Mouse (Mus musculus) gastrocnemius, postnatal 10 days (tissue): ENCODE data around the gene Ufc1. TPM values are rescaled to one million over a fixed set of nuclear protein-coding genes. Genes with fewer than 3 reads are reported as not detected.
"Not testable (repeated sequence)": the region's sequence is repeated elsewhere in the genome, so short reads cannot be mapped to it uniquely, and the experiment has no call there.

ENCODE experiments used
- DNase-seq: peaks from one replicate; pipeline ENCODE4 v3.0.0; 2021; ENCODE audit warnings: mixed read lengths
- long read RNA-seq, 2 experiments: library from polyadenylated mRNA; stranded (forward); transcript quantifications; one replicate each; pipeline ENCODE4 v2.0.0; 2021
- total RNA-seq, 2 experiments: library from RNA; stranded (reverse); gene quantifications; 2 replicates each; pipeline ENCODE4 v1.2.3; 2021

Gene Ufc1
- total RNA-seq, result 10 to 100 TPM; 81.8 to 87.9 TPM
- long read RNA-seq, experiment 1, transcript Ufc1-201 (7 exons, 1,007 nt), result minor isoform, 16 of 44 reads
- long read RNA-seq, experiment 1, transcript Ufc1-202 (6 exons, 914 nt), result major isoform, 23 of 44 reads
- long read RNA-seq, experiment 1, partial matches to known transcripts, result 2 of 44 reads
- long read RNA-seq, experiment 1, other reads (novel, unspliced or antisense), result 3 of 44 reads
- long read RNA-seq, experiment 2, transcript Ufc1-202 (6 exons, 914 nt), result major isoform, 25 of 44 reads
- long read RNA-seq, experiment 2, transcript Ufc1-201 (7 exons, 1,007 nt), result minor isoform, 17 of 44 reads
- long read RNA-seq, experiment 2, partial matches to known transcripts, result 1 of 44 reads
- long read RNA-seq, experiment 2, other reads (novel, unspliced or antisense), result 1 of 44 reads

DNA sequence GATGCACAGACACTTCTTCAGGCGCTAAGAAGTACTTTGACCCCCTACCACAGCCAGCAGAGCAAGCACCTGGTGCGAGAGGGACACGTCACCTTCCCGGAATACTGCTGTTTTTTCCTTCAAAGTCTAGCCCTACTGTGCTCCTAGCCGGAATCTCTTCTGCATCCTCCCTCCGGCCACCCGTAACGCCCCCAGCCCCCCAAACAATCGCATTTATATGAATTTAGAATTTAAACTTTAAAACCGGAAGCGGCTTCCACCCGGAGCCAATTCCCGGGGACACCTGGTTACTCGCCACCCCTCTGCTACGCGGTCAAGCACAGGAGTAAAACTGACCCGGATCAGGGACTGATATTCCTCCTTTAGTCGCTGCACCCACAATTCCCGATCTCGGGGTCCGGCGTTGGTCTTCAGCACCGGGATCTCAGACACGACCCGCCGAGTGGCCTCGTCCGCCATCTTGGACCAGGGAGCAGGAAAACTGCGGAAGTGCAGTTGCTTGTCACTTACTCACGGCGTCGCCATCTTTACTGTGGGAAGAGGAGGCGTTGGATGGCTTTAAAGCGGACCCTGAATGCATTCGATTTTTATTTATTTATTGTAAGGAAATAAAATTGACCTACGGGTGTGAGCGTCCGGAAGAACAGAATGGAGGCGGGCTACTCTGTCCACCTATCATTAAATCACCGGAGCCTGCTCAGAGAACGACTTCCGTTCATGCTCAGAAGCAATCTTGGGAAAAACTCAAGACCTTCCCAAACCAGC is at the start of gene Ufc1:
Ufc1 (minus strand) TSS at position 727 of the 765 bp plus-strand sequence.
- peak; percentile 72 for DNase-seq

DNA sequence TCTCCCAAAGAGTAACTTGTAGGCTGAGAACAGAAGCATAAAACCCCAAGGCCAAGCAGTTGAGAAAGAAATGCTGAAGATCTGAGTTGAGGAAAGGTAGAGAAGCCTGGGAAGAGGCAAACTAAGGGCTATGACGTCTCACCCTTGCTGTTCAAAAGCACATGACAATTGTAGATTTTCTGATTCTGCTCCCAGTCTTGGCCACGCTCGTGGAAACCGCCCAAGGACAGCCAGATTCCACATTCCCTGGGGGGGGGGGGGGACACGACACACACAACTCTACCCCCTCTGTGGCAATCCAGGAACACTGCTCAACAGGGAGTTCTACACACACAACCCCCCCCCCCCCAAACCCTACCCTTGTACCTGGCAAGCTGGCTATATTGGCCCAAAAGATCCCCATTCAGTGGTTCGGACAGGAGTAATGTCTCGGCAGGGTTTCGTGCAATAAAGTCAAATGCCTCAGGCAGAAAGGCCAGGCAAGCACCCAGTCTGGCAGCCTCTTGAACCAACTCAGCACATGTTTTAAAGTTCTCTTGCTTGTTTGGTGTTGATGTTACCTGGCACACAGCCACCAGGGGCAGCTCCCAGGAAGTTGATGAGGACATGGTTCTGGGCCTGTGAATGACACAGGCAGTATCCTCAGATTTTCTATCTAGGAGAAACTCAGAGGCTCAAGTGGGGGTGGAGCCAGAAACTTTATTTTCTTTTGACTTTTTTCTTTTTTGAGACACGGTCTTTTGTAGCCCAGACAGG is 49.3 kb upstream of the Ufc1 start:
- peak; percentile 44 for DNase-seq

DNA sequence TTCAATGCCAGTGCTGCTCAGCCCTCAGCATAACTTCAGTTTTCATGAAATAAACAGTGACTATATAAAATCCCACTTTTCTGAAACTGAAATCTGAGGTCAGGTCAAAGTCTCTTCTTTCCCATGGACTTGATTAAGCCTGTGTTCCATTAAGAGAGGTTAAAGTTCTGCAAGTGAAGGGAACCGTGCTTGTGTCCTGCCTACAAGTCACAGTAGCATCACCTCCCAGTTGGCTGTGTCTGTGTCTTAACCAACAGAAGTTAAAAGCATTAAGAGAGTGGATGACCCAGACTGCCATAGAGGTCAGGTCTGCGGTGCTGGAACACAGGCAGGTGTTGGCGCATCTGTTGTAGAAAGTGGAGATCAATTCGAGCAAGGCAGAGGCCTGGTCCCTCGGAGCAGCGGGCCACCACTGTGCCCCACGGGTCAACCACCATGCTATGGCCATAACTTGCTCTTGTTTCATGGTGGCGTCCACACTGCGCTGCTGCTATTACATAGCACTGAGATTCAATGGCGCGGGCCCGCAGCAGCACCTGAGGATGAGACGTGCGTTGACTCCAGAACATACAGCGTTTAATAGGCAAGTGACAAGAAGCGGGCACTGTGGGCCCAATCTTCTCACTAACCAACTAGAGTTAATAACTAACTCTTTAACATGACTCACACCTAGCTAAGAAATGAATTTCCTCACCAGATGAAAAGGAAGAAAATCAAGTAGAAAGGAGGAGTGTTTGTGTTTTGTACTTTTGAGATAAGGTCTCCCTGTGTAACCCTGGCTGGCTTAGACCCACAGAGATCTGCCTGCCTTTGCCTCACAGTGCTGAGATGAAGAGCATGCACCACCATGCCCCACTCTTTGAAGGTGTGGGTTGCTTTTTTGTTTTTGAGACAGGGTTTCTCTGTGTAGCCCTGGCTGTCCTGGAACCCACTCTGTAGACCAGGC is 47.7 kb upstream of the Ufc1 start:
- DNase-seq, result no peak

DNA sequence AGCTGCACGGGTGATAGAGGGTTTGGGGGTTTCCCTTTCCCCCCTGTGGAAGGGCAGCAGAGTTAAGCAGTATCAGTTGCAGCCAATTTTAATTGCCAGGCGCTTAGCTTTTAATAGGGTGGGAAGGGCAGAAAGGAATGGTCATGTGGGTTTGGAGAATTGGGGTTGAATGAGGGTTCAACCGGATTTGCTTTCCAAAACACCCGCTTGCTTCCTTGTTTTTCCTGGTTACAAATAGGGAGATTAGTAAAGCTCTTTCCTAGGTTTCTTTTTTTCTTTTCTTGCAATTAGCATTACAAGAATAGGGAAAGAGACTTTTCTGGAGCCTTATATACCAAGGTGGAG is 35.4 kb upstream of the Ufc1 start:
- no peak for DNase-seq

DNA sequence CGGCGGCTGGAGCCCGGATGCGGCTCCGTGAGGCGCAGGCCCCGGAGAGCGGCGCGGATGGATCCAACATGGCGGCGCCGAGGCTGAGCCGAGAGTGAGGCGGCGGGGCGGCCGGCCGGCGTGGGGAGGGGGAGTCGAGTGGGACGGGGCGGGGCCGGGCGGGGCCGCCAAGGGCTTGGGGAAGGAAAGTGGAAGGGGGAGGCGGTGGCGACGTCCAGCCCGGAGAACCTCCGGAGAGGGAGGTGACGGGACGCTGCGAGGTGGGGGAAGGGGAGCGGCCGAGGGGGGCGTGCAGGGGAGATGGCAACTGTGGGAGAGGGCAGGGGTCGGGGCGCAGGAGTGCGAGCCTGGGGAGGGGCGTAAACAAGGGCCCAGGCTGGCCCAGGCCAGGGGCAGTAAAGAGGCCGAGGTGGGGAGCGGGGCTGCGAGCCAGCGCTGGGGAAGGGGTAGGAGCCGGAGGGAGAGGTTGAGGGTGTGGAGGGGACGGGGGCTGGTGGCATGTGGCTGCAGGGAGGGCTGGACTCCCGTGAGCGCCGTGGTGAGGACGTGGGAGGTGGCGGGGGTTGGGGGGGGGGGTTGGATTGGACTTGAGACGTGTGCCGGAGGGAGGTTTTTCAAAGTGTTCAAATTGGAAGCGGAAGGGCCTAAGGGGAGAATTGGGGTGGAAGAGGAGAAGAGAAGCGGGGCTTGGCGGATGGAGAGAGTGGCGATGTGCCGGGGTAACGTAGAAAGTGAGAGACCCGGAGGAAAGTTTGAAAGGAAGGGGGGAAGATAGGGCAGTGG is 34.8 kb upstream of the Ufc1 start:
- peak; percentile 83 for DNase-seq

DNA sequence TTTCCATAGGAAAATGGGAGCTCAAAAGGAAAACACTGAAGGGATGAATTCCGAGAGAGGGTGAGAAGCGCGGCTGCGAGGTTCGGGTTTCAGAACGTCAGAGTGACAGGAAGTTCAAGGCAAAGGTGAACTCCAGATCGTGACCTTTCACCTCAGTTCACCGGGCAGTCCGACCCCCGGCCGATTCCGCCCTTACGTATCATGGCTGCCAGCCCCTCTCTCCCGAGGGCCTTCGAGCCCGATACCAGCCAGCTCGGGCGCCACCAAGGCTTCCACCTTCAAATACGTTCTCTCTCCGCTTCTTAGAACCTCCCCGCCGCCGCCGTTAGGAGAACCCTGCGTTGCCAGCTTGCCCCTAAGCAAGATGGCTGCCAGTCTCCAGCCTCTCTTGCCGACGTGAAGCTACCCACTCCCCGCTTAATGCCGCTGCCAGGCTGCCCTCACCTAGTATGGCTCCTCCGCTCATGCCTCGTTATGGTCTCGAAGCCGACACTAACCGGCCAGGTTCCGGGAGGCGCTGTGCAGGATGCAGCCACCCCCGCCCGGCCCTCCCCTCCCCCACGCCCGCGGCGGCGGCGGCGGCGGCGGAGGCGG is 34.1 kb upstream of the Ufc1 start, which contains the start of gene Dedd:
Dedd (plus strand) TSS at position 307 of the 594 bp plus-strand sequence.
- DNase-seq, result peak; percentile 81

DNA sequence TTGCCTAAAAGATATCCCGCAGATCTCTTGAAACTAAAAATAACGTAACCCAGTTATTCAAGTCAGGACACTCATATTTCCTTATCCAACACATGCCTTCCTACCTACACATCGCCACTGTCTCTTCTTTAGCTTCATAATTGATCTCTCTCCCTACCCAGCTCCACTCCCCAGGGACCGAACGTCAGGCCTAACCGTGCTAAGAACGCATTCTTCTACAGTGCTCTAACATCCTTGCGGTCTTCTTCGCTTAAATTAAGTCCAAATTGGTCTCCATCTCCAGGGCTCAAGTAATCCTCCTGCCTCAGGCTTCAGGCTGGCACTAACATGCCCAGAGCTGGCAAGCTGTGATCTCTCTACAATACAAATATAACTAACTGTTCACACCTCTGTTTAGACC is 33.4 kb upstream of the Ufc1 start:
- DNase-seq, result no peak

DNA sequence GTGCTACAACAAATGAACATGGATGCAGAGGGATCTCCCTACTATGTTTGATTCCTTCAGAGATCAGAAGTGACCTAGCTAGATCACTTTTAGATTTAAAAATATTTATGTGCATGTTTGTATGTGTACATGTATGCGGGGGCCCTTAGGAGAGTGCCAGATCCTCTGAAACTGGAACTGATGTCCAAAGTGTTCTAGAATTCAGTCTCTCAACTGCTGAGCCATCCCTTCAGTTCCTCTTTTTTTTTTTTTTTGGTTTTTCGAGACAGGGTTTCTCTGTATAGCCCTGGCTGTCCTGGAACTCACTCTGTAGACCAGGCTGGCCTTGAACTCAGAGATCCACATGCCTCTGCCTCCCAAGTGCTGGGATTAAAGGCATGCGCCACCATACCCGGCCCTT is 31.8 kb upstream of the Ufc1 start:
- not testable (repeated sequence) for DNase-seq

DNA sequence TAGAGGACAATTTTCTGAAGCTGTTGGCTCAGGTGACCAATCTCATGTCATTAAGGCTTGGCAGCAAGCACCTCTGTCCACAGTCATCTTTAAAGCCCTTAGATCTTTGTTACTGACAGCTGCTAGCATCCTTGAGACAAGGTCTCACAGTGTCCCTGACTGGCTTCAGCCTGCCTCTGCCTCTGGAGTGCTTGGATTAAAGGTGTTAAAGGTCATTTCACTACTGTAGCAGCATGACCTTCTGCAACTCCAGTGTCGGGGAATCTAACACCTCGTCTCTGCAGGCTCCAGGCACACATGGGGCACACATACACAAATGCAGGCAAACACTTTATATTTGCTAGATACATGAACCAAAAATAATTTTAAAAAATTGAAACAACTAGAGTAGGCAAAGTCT is 30.7 kb upstream of the Ufc1 start:
- no peak for DNase-seq

DNA sequence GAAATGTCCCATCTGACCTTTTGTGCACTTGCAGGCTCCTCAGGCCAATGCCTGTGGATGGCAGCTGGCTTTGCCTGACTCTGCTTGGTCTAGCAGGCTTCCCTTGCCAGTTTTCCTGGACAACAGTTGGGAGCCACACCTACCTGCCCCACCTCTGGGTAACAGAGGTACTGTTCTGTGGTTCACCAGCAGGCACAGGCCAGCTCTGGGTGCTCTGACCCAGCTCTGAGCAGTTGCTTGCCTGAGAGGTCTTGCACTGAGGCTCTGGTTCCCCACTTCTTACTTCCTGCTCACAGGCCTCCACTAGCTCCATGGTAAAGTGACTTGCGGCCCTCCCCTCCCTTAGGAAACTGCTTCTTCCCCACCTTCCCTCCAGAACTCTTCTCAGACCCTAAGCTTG is 27.2 kb upstream of the Ufc1 start:
- DNase-seq, result no peak

DNA sequence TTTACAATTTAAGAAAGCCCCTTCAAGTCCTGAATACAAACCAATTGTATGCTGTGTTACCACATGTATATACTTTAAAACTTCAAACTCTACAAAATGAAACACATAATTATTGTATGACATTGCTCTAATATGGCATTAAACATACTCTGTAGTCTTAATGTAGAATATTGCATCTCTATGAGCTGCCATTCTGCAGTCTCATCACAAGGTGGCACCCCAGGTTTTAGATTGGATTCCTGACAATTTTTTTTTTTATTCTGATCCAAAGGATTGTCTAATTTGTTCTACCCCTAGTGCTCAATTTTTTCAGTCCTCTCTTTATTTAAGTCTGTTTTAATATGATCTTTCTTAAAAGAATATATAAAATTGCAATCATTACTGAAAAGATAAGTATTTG is 26.6 kb upstream of the Ufc1 start:
- no peak for DNase-seq

DNA sequence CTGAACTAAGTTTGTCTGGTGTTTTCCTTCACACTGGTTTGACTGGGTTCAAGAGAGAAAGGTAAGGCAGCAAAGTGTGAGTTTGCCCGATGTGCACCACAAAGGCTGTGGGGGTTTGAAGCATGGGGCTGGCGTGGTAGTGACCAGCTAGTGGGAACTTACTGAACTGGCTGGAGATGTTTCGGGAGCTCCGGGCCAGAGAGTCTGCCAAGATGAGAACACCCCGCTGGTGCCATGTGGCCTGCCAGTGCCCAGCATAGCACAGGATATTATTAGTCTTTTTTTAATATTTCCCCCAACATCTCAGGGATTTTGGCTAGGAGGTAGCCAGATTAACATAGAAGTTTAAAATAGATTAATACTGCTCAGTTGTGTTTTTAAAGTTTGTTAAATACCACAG is 25.3 kb upstream of the Ufc1 start:
- DNase-seq, result no peak

DNA sequence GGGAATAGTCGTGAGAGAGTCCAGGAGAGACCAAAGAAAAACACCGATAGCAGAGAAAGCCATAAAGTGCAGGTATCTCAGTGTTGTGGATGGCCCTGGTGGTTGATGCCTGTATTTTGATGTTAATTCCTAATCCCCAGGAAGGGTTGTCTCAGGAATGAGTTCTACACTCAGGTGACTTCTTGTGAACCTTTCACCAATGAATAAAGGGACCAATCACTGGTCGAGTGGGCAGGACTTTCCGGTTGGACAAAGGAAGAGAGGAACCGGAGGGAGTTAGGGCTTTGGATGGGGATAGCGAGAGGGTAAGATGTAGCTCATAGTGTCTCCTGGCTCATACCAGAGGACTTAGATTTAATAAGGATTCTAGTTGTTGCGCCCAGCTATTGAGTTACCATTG is 24.9 kb upstream of the Ufc1 start:
- no peak for DNase-seq

DNA sequence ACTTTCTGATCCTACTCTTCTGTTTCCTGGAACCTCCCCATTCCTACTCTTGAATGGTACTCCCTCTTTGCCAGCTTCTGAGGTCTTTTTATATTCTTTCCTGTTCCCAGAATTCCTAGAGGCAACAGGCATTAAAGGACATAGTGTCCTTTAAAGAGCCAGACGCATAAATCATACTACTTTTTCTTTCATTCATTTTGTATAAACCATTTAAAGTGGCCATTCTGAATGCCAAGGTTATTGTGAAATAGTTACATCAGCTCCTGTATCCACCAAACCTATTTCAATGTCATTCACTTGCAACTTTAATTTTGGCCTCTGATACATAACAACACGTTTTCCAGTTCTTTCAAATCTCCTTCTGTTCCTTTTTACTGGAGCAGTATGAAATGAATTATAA is 14.5 kb upstream of the Ufc1 start:
- no peak for DNase-seq

DNA sequence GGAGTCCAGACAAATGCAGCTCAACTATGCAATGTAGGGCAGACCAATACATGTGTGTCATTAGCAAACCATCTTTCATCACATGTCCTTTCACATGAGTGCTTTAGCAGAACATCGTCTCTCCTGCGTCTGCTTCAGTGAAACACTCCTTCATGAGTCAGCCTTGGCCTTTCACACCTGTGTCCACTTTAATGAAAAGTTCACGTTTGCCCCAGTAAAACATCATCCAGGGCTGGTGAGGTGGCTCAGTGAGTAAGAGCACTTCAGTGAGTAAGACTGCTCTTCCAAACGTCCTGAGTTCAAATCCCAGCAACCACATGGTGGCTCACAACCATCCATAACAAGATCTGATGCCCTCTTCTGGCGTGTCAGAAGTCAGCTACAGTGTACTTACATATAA is 11.3 kb upstream of the Ufc1 start:
- DNase-seq, result not testable (repeated sequence)

DNA sequence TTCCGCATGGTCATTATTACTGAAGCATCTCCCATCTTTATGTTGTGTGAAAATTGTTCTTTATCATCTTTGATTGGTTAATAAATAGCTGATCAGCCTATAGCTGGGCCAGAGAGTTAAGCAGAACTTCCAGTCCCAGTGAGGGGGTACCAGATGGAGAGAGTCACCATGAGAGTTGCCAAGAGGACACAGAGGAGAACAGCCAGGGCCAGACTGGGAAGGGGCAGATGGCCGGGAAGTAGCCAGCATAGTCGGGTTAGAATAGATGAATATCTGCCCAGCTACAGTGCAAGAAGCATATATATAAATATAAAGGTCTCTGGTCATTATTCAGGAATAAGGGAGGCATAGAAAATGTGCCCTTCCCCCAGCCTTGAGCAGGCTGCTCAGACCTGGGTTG is 3.4 kb upstream of the Ufc1 start:
- DNase-seq, result no peak

DNA sequence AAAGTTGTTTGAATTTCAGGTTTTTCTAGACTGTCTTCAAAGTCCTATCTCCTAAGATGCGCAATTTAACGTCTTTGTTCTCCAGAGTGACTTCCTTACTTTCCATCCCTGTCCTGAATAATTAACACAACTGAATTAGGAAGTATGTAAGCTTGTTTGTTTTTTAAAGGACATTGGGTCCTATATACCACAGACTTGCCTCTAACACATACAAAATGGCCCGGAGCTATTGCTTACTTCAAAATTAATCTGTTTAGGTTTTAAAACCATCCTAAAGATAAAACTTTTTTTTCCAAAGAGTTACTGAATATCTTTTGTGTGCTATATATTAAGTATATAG is 209 bp upstream of the Ufc1 start:
- DNase-seq, result no peak

DNA sequence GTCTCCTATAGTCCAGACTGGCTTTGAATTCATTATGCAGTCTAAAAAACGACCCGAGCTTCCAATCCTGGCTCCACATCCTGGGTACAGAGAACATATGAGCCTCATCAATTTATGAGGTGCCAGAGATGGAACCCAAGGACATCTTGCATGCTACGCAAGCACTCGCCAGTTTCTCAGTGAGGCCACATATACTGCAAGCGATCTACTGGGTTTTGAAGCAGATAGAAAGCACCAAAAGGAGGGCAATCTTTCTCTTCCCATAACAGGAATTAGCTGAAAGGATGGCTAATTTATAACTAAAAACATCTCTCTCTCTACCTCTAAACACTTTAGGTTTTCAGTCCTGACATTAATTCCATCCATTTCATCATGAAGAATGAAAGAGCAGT is 922 bp downstream of the Ufc1 start:
- DNase-seq, result no peak

DNA sequence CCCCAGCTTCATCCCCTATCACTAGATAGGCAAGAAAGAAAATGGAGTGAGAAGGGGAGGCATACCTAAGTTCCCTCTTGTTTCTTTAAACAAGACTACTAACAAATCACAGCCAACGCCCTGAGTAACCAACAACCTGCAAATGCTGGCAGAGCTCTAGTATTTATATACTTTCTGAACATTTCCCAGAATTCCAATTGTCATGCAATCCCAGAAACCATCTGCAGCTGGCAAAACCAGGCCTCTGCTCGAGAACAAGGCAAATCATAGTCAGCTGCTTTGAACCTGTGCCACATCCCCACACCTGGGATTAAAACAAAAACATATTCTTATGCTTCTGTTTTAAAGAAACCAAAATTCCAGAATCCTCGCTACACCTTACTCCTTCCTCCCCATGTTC is 1.5 kb downstream of the Ufc1 start:
- no peak for DNase-seq

DNA sequence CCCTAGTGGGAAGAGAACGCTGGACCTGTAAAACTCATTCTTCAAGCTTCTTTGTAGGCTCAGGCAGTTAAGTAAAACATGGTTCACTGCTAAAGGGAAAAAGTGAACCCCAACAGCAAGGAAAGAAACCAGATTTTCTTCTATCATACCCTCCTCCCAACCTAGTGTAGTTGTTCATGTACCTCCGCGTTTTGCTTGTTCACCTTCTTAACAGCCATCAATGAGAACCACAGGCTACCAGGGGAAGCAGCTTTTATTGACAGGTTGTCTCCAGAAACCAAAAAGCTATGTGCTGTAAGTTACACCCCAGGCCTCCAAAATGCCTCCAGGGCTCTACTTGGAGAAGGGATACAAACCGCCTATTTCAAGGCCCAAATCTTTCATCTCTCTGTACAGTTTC is 6.5 kb downstream of the Ufc1 start:
- DNase-seq, result no peak
